Mouse (Mus musculus) liver, embryonic 16.5 days (tissue): ENCODE measurements around the gene Gm17509. TPM values are rescaled to one million over a fixed set of nuclear protein-coding genes. Genes with fewer than 3 reads are reported as not detected.
A peak's percentile ranks its signal among the peaks of the same experiment; 100 is the strongest.

Source experiments
- ATAC-seq: fragments of 200-750 bp; cut with Nextera tagmentation; 2 replicates; pipeline ENCODE4 v1.8.0; 2017; ENCODE audit warnings: low read depth, mild to moderate bottlenecking, moderate number of reproducible peaks, moderate library complexity
- H3K27ac ChIP-seq: fragments of 300-500 bp; sonication (generic); 2 replicates; pipeline ENCODE4 v1.5.1; 2014; ENCODE audit warnings: mild to moderate bottlenecking, low read length
- H3K27me3 ChIP-seq: fragments of 300-500 bp; sonication (generic); 2 replicates; pipeline ENCODE4 v1.6.1; 2014; ENCODE audit warnings: low read depth, low read length, mixed read lengths; ENCODE audit not compliant: control insufficient read depth, insufficient read depth
- H3K36me3 ChIP-seq: fragments of 300-500 bp; sonication (generic); 2 replicates; pipeline ENCODE4 v1.6.1; 2014; ENCODE audit warnings: mild to moderate bottlenecking; ENCODE audit not compliant: control insufficient read depth, insufficient read depth
- H3K4me1 ChIP-seq: fragments of 300-500 bp; sonication (generic); 2 replicates; pipeline ENCODE4 v1.6.1; 2014; ENCODE audit warnings: low read depth, low read length, mixed read lengths; ENCODE audit not compliant: control insufficient read depth
- H3K4me2 ChIP-seq: fragments of 300-500 bp; sonication (generic); 2 replicates; pipeline ENCODE4 v1.6.1; 2014; ENCODE audit warnings: low read depth, low read length, mixed read lengths
- H3K4me3 ChIP-seq: fragments of 300-500 bp; sonication (generic); 2 replicates; pipeline ENCODE4 v1.5.1; 2014; ENCODE audit warnings: low read depth, mild to moderate bottlenecking, low read length
- H3K9ac ChIP-seq: fragments of 300-500 bp; sonication (generic); 2 replicates; pipeline ENCODE4 v1.6.1; 2014; ENCODE audit warnings: low read depth, low read length
- H3K9me3 ChIP-seq: fragments of 300-500 bp; sonication (generic); replicated peaks from 2 replicates; pipeline ENCODE4 v1.6.1; 2016; ENCODE audit warnings: low read length; ENCODE audit not compliant: control insufficient read depth
- WGBS: fragments of 180-500 bp; shearing (Covaris S2); extraction: QIAGEN DNeasy Blood & Tissue Kit; methylation state at CpG from one replicate; pipeline ENCODE4 v1.1.7; 2014; ENCODE audit not compliant: insufficient replicate concordance; 5-methylcytosine and 5-hydroxymethylcytosine counted together
- polyA plus RNA-seq: library from polyadenylated mRNA; unstranded; fragments of >200 nt; fragmentation: Nextera tagmentation; extraction: Ambion mirVana; gene quantifications from 2 replicates; pipeline ENCODE4 v1.2.1, GENCODE M21; 2015

Gm17509 gene
- polyA plus RNA-seq, 1 experiment from 2014 or later: 0.05 TPM

DNA sequence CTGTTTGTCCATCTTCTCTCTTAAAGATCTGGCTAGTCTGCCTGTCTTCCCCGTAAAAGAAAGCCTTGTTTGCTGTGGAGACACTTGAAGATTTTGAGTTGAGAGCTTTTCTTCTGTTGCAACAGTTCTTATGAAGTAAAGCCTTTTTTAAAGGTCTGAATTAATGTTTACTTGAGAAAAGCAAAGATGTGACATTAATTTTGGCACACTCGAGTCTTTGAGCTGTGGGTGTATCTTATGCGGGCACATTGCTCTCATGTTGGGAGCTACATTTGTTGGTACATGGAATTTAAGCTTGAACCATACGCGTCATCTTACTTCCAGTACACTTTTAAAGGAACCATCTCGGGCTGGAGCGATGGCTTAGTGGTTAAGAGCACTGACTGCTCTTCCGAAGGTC lies 12.9 kb upstream of the Gm17509 start:
- H3K4me1 ChIP-seq: no peaks in the 10 kb centered on the region

DNA sequence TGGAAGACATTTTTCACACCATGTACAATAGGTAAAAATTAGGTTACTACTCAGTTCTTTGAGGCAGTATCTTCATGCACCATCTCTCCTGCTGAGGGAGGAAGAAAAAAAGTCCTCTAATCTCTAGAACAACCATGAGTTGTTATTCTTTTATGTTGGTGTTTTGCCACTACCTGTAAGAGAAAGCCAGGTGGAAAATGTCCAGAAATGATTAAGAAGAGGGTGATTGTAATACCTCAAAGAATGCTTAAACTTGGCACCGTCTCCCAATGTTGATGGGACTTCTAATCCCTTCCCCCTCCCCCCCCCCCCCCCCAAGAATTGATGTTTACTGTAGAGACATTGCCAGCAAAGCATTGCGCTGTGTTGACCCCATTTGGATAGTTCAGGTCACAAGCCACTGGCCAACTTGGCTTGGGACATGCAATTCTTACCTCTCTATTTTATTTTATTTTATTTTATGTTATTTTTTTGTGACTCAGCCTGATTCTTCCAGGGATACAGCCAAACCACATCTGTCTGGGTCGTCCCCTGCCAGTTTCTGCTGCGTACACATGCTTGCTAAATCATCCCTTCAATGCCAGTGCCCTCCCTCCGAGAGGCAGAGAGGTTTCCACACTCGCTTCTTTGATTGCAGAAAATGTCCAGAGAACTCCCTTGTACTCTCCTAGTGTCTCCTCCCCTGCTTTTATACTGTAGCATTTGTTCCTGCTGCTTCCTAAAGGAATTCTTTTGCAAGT lies 9.7 kb upstream of the Gm17509 start:
- Histone ChIP-seq H3K36me3 (no peaks in the 10 kb centered on the region), H3K4me1 (no peaks in the 10 kb centered on the region), H3K27ac (no peak overlapping the region), H3K4me3 (no peak overlapping the region), H3K4me2 (no peak overlapping the region), H3K9me3 (no peaks in the 10 kb centered on the region), H3K27me3 (no peaks in the 10 kb centered on the region), H3K9ac (no peak overlapping the region)
- 53% methylated on average over 6 of the region's 6 CpGs for WGBS
- ATAC-seq: no peak

More for the DNA sequence above, 12.9 kb upstream of the Gm17509 start:
- ATAC-seq: no peak
- Histone ChIP-seq H3K36me3 (no peaks in the 10 kb centered on the region), H3K4me3 (no peak overlapping the region), H3K9ac (no peak overlapping the region), H3K27ac (no peak overlapping the region), H3K9me3 (no peaks in the 10 kb centered on the region), H3K4me2 (no peak overlapping the region), H3K27me3 (no peaks in the 10 kb centered on the region)
- WGBS: 75% methylated on average over 8 of the region's 8 CpGs

GRCm38 (mm10) chr13:117225561-117225960 lies 4.7 kb upstream of the Gm17509 start:
- H3K27me3 ChIP-seq: peaks cover 15% of the 10 kb centered on the region
- 41% methylated on average over 6 of the region's 6 CpGs for WGBS
- no peak for ATAC-seq

DNA sequence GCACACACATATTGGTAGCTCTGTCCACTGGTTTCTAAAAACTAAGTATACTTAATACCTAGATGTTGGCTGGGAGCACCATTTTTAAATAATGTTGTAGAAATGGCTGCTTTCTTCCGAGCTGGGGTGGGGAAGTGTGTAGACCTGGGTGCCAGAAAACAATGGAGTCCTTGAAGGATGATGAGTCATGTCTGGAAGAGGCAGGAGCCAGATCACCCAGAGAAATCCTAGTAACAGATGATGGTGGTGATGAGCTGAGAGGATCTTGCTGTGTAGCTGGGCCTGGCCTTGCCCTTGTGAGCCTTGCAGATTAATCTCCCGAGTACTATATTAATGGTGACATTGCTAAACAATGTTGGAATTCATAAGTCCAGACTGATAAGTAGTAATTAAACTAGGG lies 4.0 kb upstream of the Gm17509 start:
- no peaks in the 10 kb centered on the region for H3K4me1 ChIP-seq
- 36% methylated on average over 2 of the region's 2 CpGs for WGBS

More at GRCm38 (mm10) chr13:117225561-117225960, 4.7 kb upstream of the Gm17509 start:
- no peak overlapping the region for H3K9ac ChIP-seq
- H3K4me2 ChIP-seq: no peak overlapping the region
- H3K4me3 ChIP-seq: no peak overlapping the region
- H3K36me3 ChIP-seq: no peaks in the 10 kb centered on the region
- H3K9me3 ChIP-seq: no peaks in the 10 kb centered on the region
- no peak overlapping the region for H3K27ac ChIP-seq
- no peaks in the 10 kb centered on the region for H3K4me1 ChIP-seq

GRCm38 (mm10) chr13:117223125-117223524 lies 2.2 kb upstream of the Gm17509 start:
- no peak overlapping the region for H3K27ac ChIP-seq
- no peaks in the 10 kb centered on the region for H3K4me1 ChIP-seq
- peaks cover 26% of the 10 kb centered on the region for H3K27me3 ChIP-seq
- ATAC-seq: no peak
- H3K9ac ChIP-seq: no peak overlapping the region
- H3K9me3 ChIP-seq: no peaks in the 10 kb centered on the region
- WGBS: 18% methylated on average over 5 of the region's 5 CpGs
- H3K36me3 ChIP-seq: no peaks in the 10 kb centered on the region
- H3K4me3 ChIP-seq: no peak overlapping the region
- H3K4me2 ChIP-seq: no peak overlapping the region

More for the DNA sequence above, 4.0 kb upstream of the Gm17509 start:
- H3K36me3 ChIP-seq: no peaks in the 10 kb centered on the region
- no peak overlapping the region for H3K4me3 ChIP-seq
- H3K9ac ChIP-seq: no peak overlapping the region
- no peak for ATAC-seq
- no peak overlapping the region for H3K4me2 ChIP-seq
- peaks cover 22% of the 10 kb centered on the region for H3K27me3 ChIP-seq
- H3K27ac ChIP-seq: no peak overlapping the region
- no peaks in the 10 kb centered on the region for H3K9me3 ChIP-seq

- 16% methylated on average over 16 of the region's 16 CpGs for WGBS
- peaks cover 26% of the 10 kb centered on the region for H3K27me3 ChIP-seq
- no peaks in the 10 kb centered on the region for H3K36me3 ChIP-seq
- peak overlapping the region; percentile 58 for H3K4me3 ChIP-seq
- no peak for ATAC-seq
- H3K9me3 ChIP-seq: no peaks in the 10 kb centered on the region
- peak overlapping the region; percentile 55 for H3K4me2 ChIP-seq
- H3K4me1 ChIP-seq: no peaks in the 10 kb centered on the region
- no peak overlapping the region for H3K9ac ChIP-seq
- no peak overlapping the region for H3K27ac ChIP-seq
Observed at GRCm38 (mm10) chr13:117219871-117220500, 889 bp downstream of the Gm17509 start.

DNA sequence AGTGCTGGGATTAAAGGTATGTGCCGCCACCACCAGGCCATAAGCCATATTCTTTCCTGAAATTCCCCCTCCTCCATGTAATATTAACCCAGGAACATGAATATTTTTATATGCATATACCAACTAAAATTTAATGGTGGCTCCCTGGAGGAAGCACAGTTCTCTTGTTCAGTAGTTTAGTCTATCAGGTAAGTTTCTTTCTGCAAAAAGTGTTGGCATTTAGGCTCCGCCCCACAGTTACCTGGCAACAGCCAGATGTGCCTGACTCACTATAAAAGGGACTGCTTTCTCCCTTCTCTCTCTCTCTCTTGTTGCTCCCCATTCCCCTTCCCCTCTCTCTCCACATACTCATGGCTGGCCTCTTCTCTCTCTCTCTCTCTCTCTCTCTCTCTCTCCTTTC lies 2.8 kb downstream of the Gm17509 start:
- Histone ChIP-seq H3K27ac (no peak overlapping the region), H3K9ac (no peak overlapping the region), H3K4me2 (no peak overlapping the region), H3K4me3 (no peak overlapping the region), H3K36me3 (no peaks in the 10 kb centered on the region), H3K9me3 (no peaks in the 10 kb centered on the region), H3K4me1 (no peaks in the 10 kb centered on the region), H3K27me3 (peaks cover 26% of the 10 kb centered on the region)
- WGBS: 63% methylated on average over 2 of the region's 2 CpGs
- no peak for ATAC-seq

GRCm38 (mm10) chr13:117217621-117218020 lies 3.3 kb downstream of the Gm17509 start:
- 50% methylated on average over 11 of the region's 11 CpGs for WGBS
- Histone ChIP-seq H3K27me3 (peaks cover 26% of the 10 kb centered on the region), H3K4me1 (no peaks in the 10 kb centered on the region), H3K27ac (no peak overlapping the region), H3K4me2 (no peak overlapping the region), H3K9ac (no peak overlapping the region), H3K36me3 (no peaks in the 10 kb centered on the region), H3K4me3 (no peak overlapping the region), H3K9me3 (no peaks in the 10 kb centered on the region)
- ATAC-seq: no peak

DNA sequence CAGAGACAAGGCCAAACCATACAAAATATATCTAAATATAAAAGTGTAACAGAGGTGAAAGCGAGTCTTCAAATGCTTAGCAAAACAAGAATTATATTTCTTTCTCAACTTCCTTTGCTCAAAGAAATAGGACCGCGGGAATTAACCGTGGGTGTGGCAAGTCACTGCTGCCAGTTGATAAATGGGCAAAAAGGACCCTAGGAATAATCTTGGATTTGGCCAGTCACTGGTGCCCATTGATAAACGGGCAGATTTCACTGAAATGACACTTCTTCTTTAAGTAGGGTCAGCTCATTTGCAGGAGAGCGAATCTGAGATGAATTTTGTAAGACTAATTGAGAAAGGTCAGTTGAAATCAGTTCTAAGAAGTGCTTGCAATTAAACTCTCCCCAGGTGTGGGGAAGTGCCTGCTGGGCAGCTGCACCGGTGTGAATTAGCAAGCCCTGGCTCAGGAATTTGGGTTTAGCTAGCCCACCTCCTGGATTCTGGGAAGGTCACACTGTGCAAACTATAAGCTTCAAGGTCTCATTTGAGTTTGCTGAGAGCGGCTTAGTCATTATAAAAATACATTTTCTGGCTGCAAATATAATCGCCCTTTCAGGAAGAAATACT lies 4.0 kb downstream of the Gm17509 start:
- Histone ChIP-seq H3K4me1 (no peaks in the 10 kb centered on the region), H3K27ac (no peak overlapping the region), H3K9ac (no peak overlapping the region), H3K4me2 (no peak overlapping the region), H3K4me3 (no peak overlapping the region), H3K9me3 (no peaks in the 10 kb centered on the region), H3K36me3 (no peaks in the 10 kb centered on the region), H3K27me3 (peaks cover 24% of the 10 kb centered on the region)
- no peak for ATAC-seq
- 31% methylated on average over 9 of the region's 9 CpGs for WGBS
